Mouse (Mus musculus) spleen, postnatal 0 days (tissue): Measurements from ENCODE around the gene Krt35. TPM values are rescaled to one million over a fixed set of nuclear protein-coding genes. Genes with fewer than 3 reads are reported as not detected.

Source experiments
- polyA plus RNA-seq: library from polyadenylated mRNA; unstranded; fragments of >200 nt; fragmentation: Nextera tagmentation; extraction: Ambion mirVana; gene quantifications from 2 replicates; pipeline ENCODE4 v1.2.1, GENCODE M21; 2015

Gene Krt35
- polyA plus RNA-seq, result not detected in 2 replicates

DNA sequence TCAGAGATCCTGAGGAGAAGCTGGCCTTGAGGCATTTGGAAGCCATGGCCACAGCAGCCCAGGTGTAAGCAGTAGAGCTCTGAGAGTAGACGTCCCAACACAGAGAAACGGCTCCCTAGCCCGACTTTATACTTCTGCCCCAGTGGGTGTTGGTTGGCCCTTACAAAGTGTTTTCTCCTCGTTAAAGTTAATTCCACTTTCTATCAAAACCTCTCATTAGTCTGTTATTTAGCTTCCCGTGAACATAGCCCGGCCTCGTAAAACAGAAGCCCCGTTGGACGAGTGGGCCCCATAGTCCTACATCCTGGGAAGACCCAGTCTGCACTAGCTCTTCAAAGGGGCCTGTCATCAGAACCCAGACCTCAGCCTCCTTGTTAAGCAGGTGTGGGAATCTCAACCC, at the start of gene Krt35:
TSS of gene Krt35 (minus strand) at position 101 of the 400 bp plus-strand sequence.

DNA sequence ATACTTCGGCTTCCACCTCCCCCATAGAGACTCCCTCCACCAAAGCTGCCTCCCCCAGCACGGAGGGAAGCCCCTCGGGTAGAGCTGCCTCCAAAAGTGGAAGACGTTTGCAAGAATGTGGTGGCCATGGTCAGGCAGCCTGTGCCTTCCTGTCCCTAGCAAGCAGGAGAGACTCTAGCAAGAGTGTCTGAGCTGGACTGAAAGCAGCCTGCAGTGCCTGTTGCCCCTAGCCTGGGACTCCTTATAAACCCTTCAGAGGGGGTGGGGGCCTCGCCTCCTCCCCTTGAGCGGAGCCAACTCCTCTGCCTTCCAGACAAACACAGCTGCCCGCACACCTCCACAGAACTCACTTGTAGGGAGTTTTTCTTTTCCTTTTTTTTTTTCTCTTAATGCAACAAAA, 39.7 kb upstream of the Krt35 start, which contains the start of gene Krt15:
TSS of gene Krt15 (minus strand) at position 198 of the 400 bp plus-strand sequence.

GRCm38 (mm10) chr11:100121466-100121865, 25.4 kb upstream of the Krt35 start, which contains the start of gene Krt13:
Gene Krt13, minus strand, starts transcription at chr11:100121566.

GRCm38 (mm10) chr11:100105576-100106122, 9.6 kb upstream of the Krt35 start, which contains the start of gene Krt36:
Gene Krt36, minus strand, starts transcription at chr11:100105626.

GRCm38 (mm10) chr11:100087861-100088260, 8.2 kb downstream of the Krt35 start, which contains the start of gene Krt32:
Gene Krt32, minus strand, starts transcription at chr11:100088226.

DNA sequence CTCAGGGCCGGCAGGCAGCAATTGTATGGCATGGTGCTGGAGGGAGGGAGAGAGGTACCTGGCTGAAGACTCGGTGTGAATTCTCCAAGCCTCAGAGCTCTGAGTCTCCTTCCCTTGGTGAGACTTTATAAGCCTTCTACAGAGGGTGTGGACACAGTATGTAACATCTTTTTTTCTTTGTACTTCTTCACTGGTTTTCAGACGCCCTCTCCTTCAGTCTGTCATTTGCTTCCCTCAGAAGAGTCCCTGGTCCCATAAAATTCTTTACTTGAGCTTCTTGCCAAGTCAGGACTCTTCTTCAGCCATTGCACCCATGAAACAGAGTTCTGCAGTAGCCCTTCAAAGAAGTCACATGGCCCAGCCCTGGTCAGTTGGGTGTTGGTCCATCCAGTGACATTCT, 45.6 kb downstream of the Krt35 start, which contains the start of gene Krt31:
TSS of gene Krt31 (minus strand) at position 101 of the 400 bp plus-strand sequence.

Other genes with a start within 250 kb of the Krt35 start
- not detected in 2 replicates for gene Krtap4-16, start 244.6 kb downstream of the Krt35 start, polyA plus RNA-seq
- gene Gm11568, start 238.3 kb downstream of the Krt35 start, polyA plus RNA-seq, result not detected in 2 replicates
- gene Gm11559, start 231.8 kb downstream of the Krt35 start, polyA plus RNA-seq, result not detected in 2 replicates
- not detected in 2 replicates for gene Krtap9-1, start 222.9 kb downstream of the Krt35 start, polyA plus RNA-seq
- gene Gm11567, start 217.1 kb downstream of the Krt35 start, polyA plus RNA-seq, result not detected in 2 replicates
- not detected in 2 replicates for gene Krtap31-1, start 188.3 kb downstream of the Krt35 start, polyA plus RNA-seq
- gene Gm11565, start 181.5 kb downstream of the Krt35 start, polyA plus RNA-seq, result not detected in 2 replicates
- gene Krtap31-2, start 159.9 kb downstream of the Krt35 start, polyA plus RNA-seq, result not detected in 2 replicates
- not detected in 2 replicates for gene Krtap9-5, start 147.8 kb downstream of the Krt35 start, polyA plus RNA-seq
- gene Krtap29-1, start 117.2 kb downstream of the Krt35 start, polyA plus RNA-seq, result not detected in 2 replicates
- gene Krtap16-1, start 109.6 kb downstream of the Krt35 start, polyA plus RNA-seq, result not detected in 2 replicates
- not detected in 2 replicates for gene Krtap17-1, start 102.2 kb downstream of the Krt35 start, polyA plus RNA-seq
- gene Krt33a, start 80.0 kb downstream of the Krt35 start, polyA plus RNA-seq, result not detected in 2 replicates
- gene Krt33b, start 66.4 kb downstream of the Krt35 start, polyA plus RNA-seq, result not detected in 2 replicates
- not detected in 2 replicates for gene Krt34, start 54.7 kb downstream of the Krt35 start, polyA plus RNA-seq
- not detected in 2 replicates for gene Krt31, start 45.7 kb downstream of the Krt35 start, polyA plus RNA-seq
- gene Krt32, start 8.0 kb downstream of the Krt35 start, polyA plus RNA-seq, result not detected in 2 replicates
- gene Krt36, start 9.4 kb upstream of the Krt35 start, polyA plus RNA-seq, result not detected in 2 replicates
- gene Krt13, start 25.3 kb upstream of the Krt35 start, polyA plus RNA-seq, result 0.12 and 0.38 TPM in 2 replicates
- gene Krt15, start 39.7 kb upstream of the Krt35 start, polyA plus RNA-seq, result 1.00 and 1.1 TPM in 2 replicates
- gene Krt19, start 52.4 kb upstream of the Krt35 start, polyA plus RNA-seq, result 39.8 and 40.8 TPM in 2 replicates
- gene Krt9, start 97.0 kb upstream of the Krt35 start, polyA plus RNA-seq, result not detected in 2 replicates
- gene Krt14, start 111.3 kb upstream of the Krt35 start, polyA plus RNA-seq, result 7.3 and 10.0 TPM in 2 replicates
- not detected in 2 replicates for gene Krt16, start 152.7 kb upstream of the Krt35 start, polyA plus RNA-seq
- 0.35 and 0.47 TPM in 2 replicates for gene Krt17, start 164.8 kb upstream of the Krt35 start, polyA plus RNA-seq
- not detected in 2 replicates for gene Krt42, start 173.6 kb upstream of the Krt35 start, polyA plus RNA-seq
- 1,779 and 1,788 TPM in 2 replicates for gene Eif1, start 223.6 kb upstream of the Krt35 start, polyA plus RNA-seq
- not detected in 2 replicates for gene Gast, start 238.2 kb upstream of the Krt35 start, polyA plus RNA-seq